Mouse (Mus musculus) kidney, adult 2 months (tissue): Measurements from ENCODE around the gene Platr17. TPM values are rescaled to one million over a fixed set of nuclear protein-coding genes. Genes with fewer than 3 reads are reported as not detected.

ENCODE experiments used
- DNase-seq: peaks from one replicate; pipeline ENCODE4 v3.0.0; 2021
- H3K27ac ChIP-seq: fragments of 200-500 bp; 2 replicates; pipeline ENCODE4 v1.5.1; 2012; ENCODE audit warnings: low read depth, low read length, control low read depth, inconsistent platforms; ENCODE audit not compliant: insufficient read depth
- H3K27me3 ChIP-seq: fragments of 200-500 bp; replicated peaks from 2 replicates; pipeline ENCODE4 v1.6.1; 2012; ENCODE audit warnings: mild to moderate bottlenecking, moderate library complexity, low read length, inconsistent platforms; ENCODE audit not compliant: control insufficient read depth, insufficient read depth
- H3K36me3 ChIP-seq: fragments of 200-500 bp; 2 replicates; pipeline ENCODE4 v1.6.1; 2012; ENCODE audit warnings: mild to moderate bottlenecking, moderate library complexity, low read length, inconsistent platforms; ENCODE audit not compliant: control insufficient read depth, insufficient read depth
- H3K4me1 ChIP-seq: fragments of 200-500 bp; 2 replicates; pipeline ENCODE4 v1.6.1; 2011; ENCODE audit warnings: low read length; ENCODE audit not compliant: control insufficient read depth, insufficient read depth
- H3K4me3 ChIP-seq: fragments of 200-500 bp; 2 replicates; pipeline ENCODE4 v1.5.1; 2011; ENCODE audit warnings: mild to moderate bottlenecking, low read depth, low read length, control low read depth; ENCODE audit not compliant: insufficient read depth
- CTCF ChIP-seq: fragments of 200-500 bp; conservative IDR thresholded peaks from 2 replicates; pipeline ENCODE4 v1.5.1; 2011; ENCODE audit warnings: low read depth, mild to moderate bottlenecking, control low read depth, low read length, moderate library complexity, mixed read lengths; ENCODE audit not compliant: insufficient read depth, insufficient read length
- POLR2A ChIP-seq: fragments of 200-500 bp; IDR thresholded peaks from one replicate; pipeline ENCODE4 v1.6.1; 2011; ENCODE audit warnings: low read depth, low read length, control low read depth
- WGBS: fragments of 180-500 bp; shearing (Covaris S2); methylation state at CpG from one replicate; pipeline ENCODE4 v1.1.7; 2018; 5-methylcytosine and 5-hydroxymethylcytosine counted together
- polyA plus RNA-seq: library from polyadenylated mRNA; depleted of rRNA; stranded (reverse); fragments of >200 nt; gene quantifications from 2 replicates; pipeline ENCODE4 v1.2.3, GENCODE M21; 2012; rRNA removed

Platr17 gene
- polyA plus RNA-seq, 1 experiment, result not detected

DNA sequence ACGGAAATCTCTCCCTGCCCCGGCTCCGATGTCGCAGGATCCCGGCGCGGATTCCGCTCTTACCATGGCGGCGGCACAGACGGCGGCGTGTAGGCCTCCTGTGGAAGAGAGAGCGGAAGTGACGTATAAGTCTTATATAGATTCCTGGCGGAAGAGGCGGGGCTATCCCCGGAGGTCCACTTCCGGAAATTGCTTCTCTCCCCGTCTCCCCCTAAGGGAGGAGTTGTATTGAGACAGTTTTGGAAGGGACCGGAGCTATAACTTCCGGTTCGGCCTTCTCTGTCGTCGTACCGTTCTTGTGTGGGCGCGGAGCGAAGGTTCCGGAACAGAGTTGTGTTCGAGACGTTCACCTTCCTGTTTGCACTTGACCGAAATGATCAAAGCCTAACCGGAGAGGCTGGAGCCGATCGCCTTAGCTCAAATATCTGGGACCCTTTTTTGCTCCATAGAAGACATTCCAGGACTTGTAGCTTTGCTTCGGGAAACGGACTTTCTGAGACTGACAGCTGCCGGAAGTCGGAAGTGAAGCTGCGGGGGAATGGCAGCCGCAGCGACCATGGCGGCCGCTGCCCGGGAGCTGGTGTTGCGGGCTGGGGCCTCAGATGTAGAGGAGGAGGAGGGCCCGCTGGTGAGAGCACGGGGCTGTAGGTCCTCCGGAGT is 50.8 kb downstream of the Platr17 start, which contains the start of the genes Vps52 and Rps18:
Gene Vps52 (plus strand): TSS at position 258 of the 660 bp plus-strand sequence.
Gene Rps18 (minus strand): TSS at position 447 of the 660 bp plus-strand sequence.
- Histone ChIP-seq H3K4me3 (peak within 1 kb of the TSS; percentile 95), H3K27me3 (no peaks in the 10 kb centered on the region), H3K4me1 (peaks cover 16% of the 10 kb centered on the region; the same call in 1 of the 2 replicates), H3K36me3 (no peaks in the 10 kb centered on the region; the same call in none of the 2 replicates), H3K27ac (peak within 1 kb of the TSS; percentile 98)
- TF ChIP-seq CTCF, result no peak
- peak; percentile 81 for TF ChIP-seq POLR2A
- WGBS, result under 1% methylated on average over 50 of the region's 50 CpGs
- peak; percentile 99 for DNase-seq

Other genes with a start within 250 kb of the Platr17 start
- gene Hnrnpm, start 218.3 kb upstream of the Platr17 start, polyA plus RNA-seq, result 49.9 and 50.7 TPM in 2 replicates
- gene March2, start 186.5 kb upstream of the Platr17 start, polyA plus RNA-seq, result 95.8 and 102 TPM in 2 replicates
- gene Rab11b, start 144.6 kb upstream of the Platr17 start, polyA plus RNA-seq, result 291 and 303 TPM in 2 replicates
- 19.2 and 21.0 TPM in 2 replicates for gene Angptl4, start 123.3 kb upstream of the Platr17 start, polyA plus RNA-seq
- gene Kank3, start 94.6 kb upstream of the Platr17 start, polyA plus RNA-seq, result 83.0 and 89.3 TPM in 2 replicates
- gene Rps28, start 80.6 kb upstream of the Platr17 start, polyA plus RNA-seq, result 620 and 1,023 TPM in 2 replicates
- 672 and 745 TPM in 2 replicates for gene Ndufa7, start 80.6 kb upstream of the Platr17 start, polyA plus RNA-seq
- 71.3 and 87.8 TPM in 2 replicates for gene Cd320, start 62.0 kb upstream of the Platr17 start, polyA plus RNA-seq
- gene Gm7029, start 31.3 kb upstream of the Platr17 start, polyA plus RNA-seq, result not detected in 2 replicates
- gene Kifc1, start 14.5 kb upstream of the Platr17 start, polyA plus RNA-seq, result 1.3 and 1.6 TPM in 2 replicates
- 33.3 and 35.0 TPM in 2 replicates for gene Daxx, start 4.3 kb downstream of the Platr17 start, polyA plus RNA-seq
- gene Tapbp, start 10.8 kb downstream of the Platr17 start, polyA plus RNA-seq, result 106 and 112 TPM in 2 replicates
- gene Zbtb22, start 10.8 kb downstream of the Platr17 start, polyA plus RNA-seq, result 31.6 and 54.0 TPM in 2 replicates
- 61.8 and 78.6 TPM in 2 replicates for gene Rgl2, start 24.4 kb downstream of the Platr17 start, polyA plus RNA-seq
- 27.4 and 41.1 TPM in 2 replicates for gene Pfdn6, start 35.2 kb downstream of the Platr17 start, polyA plus RNA-seq
- 15.3 and 16.0 TPM in 2 replicates for gene Wdr46, start 35.5 kb downstream of the Platr17 start, polyA plus RNA-seq
- 6.7 and 7.8 TPM in 2 replicates for gene B3galt4, start 46.4 kb downstream of the Platr17 start, polyA plus RNA-seq
- gene Vps52, start 50.7 kb downstream of the Platr17 start, polyA plus RNA-seq, result 54.2 and 60.5 TPM in 2 replicates
- gene Rps18, start 50.9 kb downstream of the Platr17 start, polyA plus RNA-seq, result 342 and 406 TPM in 2 replicates
- 1,162 and 1,255 TPM in 2 replicates for gene H2-K1, start 95.2 kb downstream of the Platr17 start, polyA plus RNA-seq
- gene Ring1, start 119.5 kb downstream of the Platr17 start, polyA plus RNA-seq, result 30.4 and 36.3 TPM in 2 replicates
- 165 and 208 TPM in 2 replicates for gene H2-Ke6, start 122.9 kb downstream of the Platr17 start, polyA plus RNA-seq
- gene Slc39a7, start 126.5 kb downstream of the Platr17 start, polyA plus RNA-seq, result 90.4 and 106 TPM in 2 replicates
- 49.3 and 59.2 TPM in 2 replicates for gene Rxrb, start 126.7 kb downstream of the Platr17 start, polyA plus RNA-seq
- 0.35 and 0.39 TPM in 2 replicates for gene Col11a2, start 134.3 kb downstream of the Platr17 start, polyA plus RNA-seq
- 3.1 and 8.5 TPM in 2 replicates for gene H2-Oa, start 187.2 kb downstream of the Platr17 start, polyA plus RNA-seq
- gene H2-DMa, start 214.4 kb downstream of the Platr17 start, polyA plus RNA-seq, result 30.1 and 37.1 TPM in 2 replicates
- 110 and 117 TPM in 2 replicates for gene Brd2, start 217.5 kb downstream of the Platr17 start, polyA plus RNA-seq
- gene H2-DMb2, start 238.2 kb downstream of the Platr17 start, polyA plus RNA-seq, result 3.2 and 15.6 TPM in 2 replicates
- gene H2-DMb1, start 247.9 kb downstream of the Platr17 start, polyA plus RNA-seq, result 72.3 and 80.5 TPM in 2 replicates